Mouse (Mus musculus) ovary, postnatal 36 days (tissue): ENCODE results near the gene Bst2.
"Not testable (repeated sequence)": the region's sequence is repeated elsewhere in the genome, so short reads cannot be mapped to it uniquely, and the experiment has no call there.

Experiments
- DNase-seq: peaks from one replicate; pipeline ENCODE4 v3.0.0; 2022; ENCODE audit warnings: low spot score, mixed read lengths

The Bst2 gene

GRCm38 (mm10) chr8:71519037-71519825, 18.0 kb downstream of the Bst2 start:
- DNase-seq = not testable (repeated sequence)

- DNase-seq = no peak
These were observed 20.5 kb downstream of the Bst2 start for GRCm38 (mm10) chr8:71516786-71517185.

DNA sequence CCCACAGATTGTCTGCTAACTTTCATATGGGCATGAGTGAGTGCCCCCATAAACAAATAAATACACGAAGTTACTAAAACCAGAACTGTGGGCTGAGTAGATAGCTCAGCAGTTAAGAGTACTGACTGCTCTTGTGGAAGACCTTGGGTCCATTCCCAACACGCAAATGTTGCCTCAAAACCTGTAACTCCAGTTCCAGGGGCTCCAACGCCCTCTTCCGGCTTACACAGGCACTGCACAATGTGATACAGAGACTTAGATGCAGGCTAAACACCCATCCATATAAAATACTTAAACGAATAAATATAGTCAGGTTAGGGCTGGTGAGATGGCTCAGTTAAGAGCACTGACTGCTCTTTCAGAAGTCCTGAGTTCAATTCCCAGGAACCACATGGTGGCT, 22.2 kb downstream of the Bst2 start:
- DNase-seq = no peak

- DNase-seq = no peak
These were observed 24.1 kb downstream of the Bst2 start for GRCm38 (mm10) chr8:71513018-71513754.

DNA sequence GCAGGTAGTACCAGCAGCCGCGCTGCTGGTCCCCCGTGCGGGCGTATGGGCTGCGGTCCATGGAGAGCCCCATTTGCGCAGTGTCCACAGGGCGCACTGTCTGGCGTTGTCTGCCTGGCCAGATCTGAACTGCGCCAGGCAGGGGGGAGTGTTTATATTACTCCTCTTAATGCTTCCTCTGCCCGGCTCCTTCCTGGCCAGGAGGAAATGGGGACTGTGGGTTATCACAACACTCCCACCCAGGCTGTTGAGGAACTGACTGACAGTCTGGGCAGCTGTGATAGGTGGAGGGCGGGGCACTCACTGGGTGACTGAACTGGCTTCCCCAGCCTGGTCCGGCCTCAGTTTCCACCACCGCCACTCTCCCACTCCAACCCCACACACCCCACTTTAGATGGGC, 25.6 kb downstream of the Bst2 start, which contains the start of gene Plvap:
Gene Plvap, minus strand, starts transcription at position 109 of the 400 bp plus-strand sequence.
- DNase-seq = no peak

DNA sequence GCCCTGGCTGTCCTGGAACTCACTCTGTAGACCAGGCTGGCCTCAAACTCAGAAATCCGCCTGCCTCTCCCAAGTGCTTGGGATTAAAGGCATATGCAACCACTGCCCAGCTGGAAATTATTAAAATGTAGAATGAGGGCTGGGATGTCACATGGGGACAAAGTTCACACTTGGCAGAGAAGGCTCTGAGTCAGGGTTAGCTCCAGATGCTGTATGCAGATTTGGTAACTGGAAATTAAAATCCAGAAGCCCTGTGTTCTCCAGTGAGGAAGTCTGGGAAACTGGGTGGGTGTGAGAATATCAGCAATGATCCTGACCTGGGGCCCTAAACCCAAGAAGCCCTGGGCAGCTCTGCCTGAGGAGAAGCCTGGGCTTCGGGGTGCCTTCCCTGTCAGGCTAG, 27.9 kb downstream of the Bst2 start:
- DNase-seq = no peak

DNA sequence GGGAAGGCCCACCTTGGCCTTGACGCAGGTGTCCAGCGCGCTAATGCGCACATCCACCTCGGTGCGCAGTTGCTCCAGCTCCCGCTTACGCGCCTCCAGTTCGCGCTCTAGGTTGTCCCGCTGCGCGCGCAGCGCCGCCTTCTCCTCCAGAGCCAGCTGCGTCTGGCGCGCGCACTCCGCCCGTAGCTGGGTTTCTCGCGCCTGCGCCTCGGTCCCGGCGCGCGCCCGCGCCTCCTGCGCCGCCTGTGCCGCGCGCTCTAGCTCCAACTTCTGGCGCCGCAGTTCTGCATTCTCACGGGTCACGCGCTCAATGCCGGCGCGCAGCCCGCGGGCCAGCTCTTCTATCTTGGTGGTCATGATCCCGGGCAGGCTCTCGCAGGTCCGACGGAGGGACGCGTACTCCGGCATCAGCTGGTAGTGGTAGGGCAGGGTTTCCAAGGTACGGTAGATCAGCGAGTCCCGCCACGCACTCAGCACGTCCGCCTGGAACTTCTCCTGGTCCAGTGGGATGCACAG, 29.6 kb downstream of the Bst2 start:
- peak; percentile 82 for DNase-seq

DNA sequence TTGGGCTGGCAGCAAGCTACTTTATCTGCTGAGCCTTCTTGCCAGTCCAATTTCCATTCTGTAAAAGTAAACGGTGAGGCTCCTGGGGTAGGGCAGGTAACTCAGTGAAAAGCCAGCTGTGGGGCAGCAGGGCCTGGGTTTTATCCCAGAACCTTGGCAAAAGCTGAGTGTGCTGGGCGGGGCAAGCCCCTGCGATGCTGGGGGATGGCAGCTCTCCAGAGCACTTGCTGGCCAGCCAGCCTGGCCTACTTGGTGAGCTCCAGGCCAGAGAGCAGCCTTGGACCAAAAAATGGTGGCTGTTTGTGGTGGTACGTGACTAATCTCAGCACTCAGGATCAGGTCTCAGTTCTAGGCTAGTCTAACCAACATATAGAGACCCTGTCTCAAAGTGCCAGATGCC, 31.3 kb downstream of the Bst2 start:
- DNase-seq = peak; percentile 48

DNA sequence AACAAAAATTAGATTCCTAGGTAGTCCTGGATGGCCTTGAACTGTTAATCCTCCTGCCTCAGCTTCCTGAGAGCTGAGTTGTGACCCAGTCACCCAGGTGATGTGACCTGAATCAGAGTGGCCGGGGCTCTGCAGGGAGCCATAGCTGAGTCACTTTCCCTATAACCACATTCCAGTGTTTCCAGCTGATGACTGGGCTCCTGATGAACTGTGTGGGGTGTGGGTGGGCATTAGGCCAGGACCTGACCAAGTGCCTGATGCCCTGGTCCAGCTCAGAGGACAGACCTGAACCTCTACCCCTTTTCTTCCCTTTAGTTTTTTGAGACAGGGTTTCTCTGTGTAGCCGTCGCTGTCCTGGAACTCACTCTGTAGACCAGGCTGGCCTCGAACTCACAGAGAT, 31.9 kb downstream of the Bst2 start:
- no peak for DNase-seq

DNA sequence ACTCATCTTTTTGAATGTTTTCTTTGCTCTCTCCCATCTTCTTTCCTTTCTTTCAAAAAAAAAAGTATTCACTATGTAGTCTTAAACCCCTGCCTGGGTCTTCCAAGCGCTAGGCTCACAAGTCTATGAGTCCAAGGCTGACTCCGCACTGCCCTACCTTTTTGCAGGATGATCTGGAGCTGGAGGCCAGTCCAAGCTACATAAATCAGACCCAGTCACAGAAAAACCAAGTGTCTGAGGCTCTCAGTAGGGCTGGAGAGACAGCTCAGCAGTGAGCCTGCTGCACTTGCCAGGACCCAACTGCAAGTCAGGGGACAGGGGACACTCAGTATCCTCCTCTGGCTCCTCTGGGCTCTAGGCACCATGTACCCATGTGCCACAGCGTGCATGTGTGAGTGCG, 32.9 kb downstream of the Bst2 start:
- no peak for DNase-seq

DNA sequence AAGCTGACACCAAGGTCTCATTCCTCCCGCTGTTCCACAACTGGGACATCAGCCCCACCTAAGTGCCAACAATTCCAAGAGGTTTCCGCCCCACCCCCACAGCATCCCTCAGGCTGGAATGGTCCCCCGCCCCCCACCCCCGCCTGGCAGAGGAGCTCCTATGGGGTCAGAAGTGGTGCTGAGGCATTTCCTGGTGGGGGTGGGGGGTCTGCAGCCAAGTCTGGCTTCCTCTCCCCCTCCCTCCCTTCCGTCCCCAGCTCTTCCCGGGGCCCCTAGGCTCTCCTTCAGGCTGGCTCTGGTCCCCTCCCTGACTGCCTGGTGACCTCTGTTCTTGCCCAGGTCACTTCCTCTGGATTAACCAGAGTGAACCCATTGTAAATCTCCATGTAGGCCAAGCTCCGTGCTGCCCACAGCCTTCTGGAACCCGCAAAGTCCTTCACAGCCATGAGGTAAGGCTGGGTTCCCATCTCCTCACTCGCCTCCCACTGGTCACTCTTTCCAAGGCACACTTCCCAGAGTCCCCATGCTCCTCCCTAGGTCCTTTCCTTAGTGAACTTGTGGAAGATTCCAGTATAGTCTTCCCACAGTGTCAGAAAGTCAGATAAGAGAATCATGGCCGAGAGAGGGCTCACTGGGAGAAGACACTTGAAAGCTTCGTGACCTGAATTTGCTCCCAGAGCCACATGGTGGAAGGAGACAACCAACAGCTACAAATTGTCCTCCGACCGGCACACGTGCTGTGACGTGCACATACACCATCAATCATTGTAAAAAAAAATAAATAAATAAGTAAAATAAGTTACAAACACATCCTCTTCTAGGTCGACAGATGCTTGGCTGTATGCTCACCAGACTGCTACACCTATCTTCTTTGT, 38.2 kb downstream of the Bst2 start:
- DNase-seq = no peak

DNA sequence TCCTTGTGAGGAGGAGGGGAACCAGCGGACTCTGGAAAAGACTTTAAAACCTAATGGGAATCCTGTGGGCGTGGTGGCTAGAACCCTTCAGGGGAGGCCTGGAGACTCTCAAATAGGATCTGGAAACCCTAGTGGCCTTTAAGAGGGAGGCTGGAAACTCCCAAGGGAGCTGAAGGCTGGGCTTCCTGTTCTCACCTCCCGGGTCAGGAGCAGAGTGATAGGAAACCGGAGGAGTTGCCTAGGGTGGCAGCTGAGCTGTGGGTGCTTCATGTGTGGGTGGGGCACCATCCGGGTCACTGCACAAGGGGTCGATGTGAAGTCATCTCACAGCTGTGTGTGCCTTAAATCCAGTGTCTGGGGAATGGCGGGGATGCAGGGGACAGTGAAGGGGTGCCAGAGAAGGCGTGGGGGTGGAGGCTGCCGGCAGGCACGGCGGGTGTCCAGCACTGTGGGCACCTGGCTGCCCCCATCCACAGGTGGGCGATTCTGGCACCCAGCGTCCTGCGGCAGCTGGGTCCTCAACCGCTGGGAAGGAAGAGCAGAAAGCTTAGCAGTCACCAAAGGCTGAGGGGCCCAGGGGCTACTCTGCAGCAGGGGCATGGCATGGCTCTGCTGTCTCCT, 39.3 kb downstream of the Bst2 start:
- DNase-seq = peak; percentile 18

GRCm38 (mm10) chr8:71497077-71497645, 40.1 kb downstream of the Bst2 start:
- DNase-seq = no peak

GRCm38 (mm10) chr8:71496481-71496880, 40.8 kb downstream of the Bst2 start:
- peak; percentile 86 for DNase-seq

- DNase-seq = no peak
These were observed 41.4 kb downstream of the Bst2 start for GRCm38 (mm10) chr8:71495811-71496210.

- DNase-seq = peak; percentile 83
These were observed 42.2 kb downstream of the Bst2 start for GRCm38 (mm10) chr8:71495039-71495438.

GRCm38 (mm10) chr8:71488454-71488853, 48.8 kb downstream of the Bst2 start:
- DNase-seq = peak; percentile 82

- DNase-seq = peak; percentile 80
These were observed 49.4 kb downstream of the Bst2 start, which contains the start of gene Gtpbp3 for GRCm38 (mm10) chr8:71487691-71488445. Gene Gtpbp3 (plus strand): TSS chr8:71488103.

- DNase-seq = no peak
These were observed 51.1 kb downstream of the Bst2 start for GRCm38 (mm10) chr8:71486136-71486529.
